ENCODE assay signal across 8 mouse cellular contexts in the genomic region with DNA sequence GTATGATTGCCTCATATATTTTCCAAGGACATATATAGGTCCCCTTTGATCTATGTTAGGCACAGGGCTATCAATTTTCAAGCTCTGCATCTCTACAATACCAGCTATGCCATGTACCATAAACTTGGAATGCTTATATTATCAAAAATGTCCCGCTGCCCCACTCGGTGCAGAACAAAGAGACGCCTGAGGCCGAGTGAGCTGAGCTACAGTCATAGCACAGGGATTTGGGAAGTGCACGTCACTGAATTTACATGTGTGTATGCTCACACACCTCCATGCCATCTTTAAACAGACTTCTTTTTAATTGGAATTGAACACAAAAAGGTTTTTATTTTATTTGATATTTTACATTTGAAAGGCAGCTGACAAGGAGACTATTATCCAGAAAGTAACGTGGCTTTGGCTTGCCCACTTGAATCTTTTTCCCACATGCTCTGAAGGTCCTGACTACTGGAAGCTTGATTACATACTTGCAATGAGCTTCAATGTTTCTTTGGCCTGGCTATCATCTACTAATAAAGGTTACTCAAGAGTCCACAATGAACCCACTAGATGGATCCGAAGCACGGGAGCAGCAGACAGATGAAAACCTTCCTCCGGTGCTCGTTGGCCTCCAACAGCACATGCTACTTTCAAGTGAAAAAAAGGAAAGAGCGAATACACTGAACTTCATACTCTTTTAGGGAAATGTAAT.
DNase-seq lines count a peak whose midpoint lies in the region; ATAC-seq and TF ChIP-seq lines count a peak whose summit lies in the region.
"Had no signal": no experiment of that assay in that cellular context is flagged by ENCODE, and none has a peak within 500 bp of the region (broad histone marks: within the 10 kb centered on the region; RNA-seq: fewer than 3 reads in every experiment).

No protein-coding gene starts in this region.

- H3K36me3 ChIP-seq in forebrain, embryonic 10.5 days (replicated peaks) = 0 out of 2 replicates have a peak, but pooled peaks cover 2% of the 10 kb centered on the region
- no peaks in the 10 kb centered on the region for H3K36me3 ChIP-seq in limb, embryonic 11.5 days (ENCODE audit: control insufficient read depth, insufficient read depth, low read length)
- peaks cover 8% of the 10 kb centered on the region; the same call in 1 of the 2 replicates for H3K36me3 ChIP-seq in thymus, adult 2 months (ENCODE audit: control insufficient read depth, insufficient read depth, low read length)

- intact Hi-C loops in left cerebral cortex, adult 2 months (cut with DNase I) = no loop called here

- peak overlapping the region; percentile 72 for H3K9ac ChIP-seq in limb, embryonic 11.5 days (ENCODE audit: low read length)

- H3K4me2 ChIP-seq in limb, embryonic 11.5 days (ENCODE audit: low read depth, severe bottlenecking) = peak overlapping the region; percentile 56

- no peak for TF ChIP-seq POLR2A in olfactory bulb, adult 2 months (IDR thresholded peaks at IDR 0.05; ENCODE audit: insufficient read depth, low read depth, low read length)
- no peak for TF ChIP-seq POLR2A in thymus, adult 2 months (IDR thresholded peaks at IDR 0.05; ENCODE audit: control insufficient read depth, extremely low read depth, insufficient read depth, low read length, poor library complexity)

- ATAC-seq in limb, embryonic 11.5 days (ENCODE audit: insufficient number of reproducible peaks, low FRiP score, low TSS enrichment, low read depth) = 0 out of 2 replicates have a peak, but pooled peaks have one; percentile 41
- no peak for ATAC-seq in granulocyte monocyte progenitor cell, adult 5-6 weeks (replicated peaks; ENCODE audit: poor library complexity, severe bottlenecking)

- H3K27me3 ChIP-seq in forebrain, embryonic 10.5 days (ENCODE audit: poor library complexity, severe bottlenecking) = 0 out of 2 replicates have a peak, but pooled peaks cover 12% of the 10 kb centered on the region
- H3K27me3 ChIP-seq in limb, embryonic 11.5 days (ENCODE audit: control insufficient read depth, insufficient read depth, low read length) = no peaks in the 10 kb centered on the region
- H3K27me3 ChIP-seq in thymus, adult 2 months (ENCODE audit: control insufficient read depth, insufficient read depth, low read length) = no peaks in the 10 kb centered on the region

- TF ChIP-seq CTCF in left cerebral cortex, adult 2 months (IDR thresholded peaks at IDR 0.05) = no peak
- TF ChIP-seq CTCF in olfactory bulb, adult 2 months (IDR thresholded peaks at IDR 0.05; ENCODE audit: insufficient read depth, low read depth, low read length) = no peak
- no peak for TF ChIP-seq CTCF in thymus, adult 2 months (IDR thresholded peaks at IDR 0.05; ENCODE audit: borderline replicate concordance, control insufficient read depth, extremely low read depth, insufficient read depth, low read length, poor library complexity)

- no peaks in the 10 kb centered on the region for H3K9me3 ChIP-seq in forebrain, embryonic 10.5 days
- H3K9me3 ChIP-seq in limb, embryonic 11.5 days (ENCODE audit: control insufficient read depth, low read length) = no peaks in the 10 kb centered on the region

- H3K4me3 ChIP-seq in left cerebral cortex, adult 2 months = peak overlapping the region; percentile 2; the same call in 1 of the 2 replicates
- peak overlapping the region; percentile 46 for H3K4me3 ChIP-seq in forebrain, embryonic 10.5 days
- peak overlapping the region; percentile 47 for H3K4me3 ChIP-seq in limb, embryonic 11.5 days (ENCODE audit: low read depth, low read length)
- H3K4me3 ChIP-seq in olfactory bulb, adult 2 months (ENCODE audit: insufficient read depth, low read depth, low read length) = no peak overlapping the region
- H3K4me3 ChIP-seq in thymus, adult 2 months (ENCODE audit: control insufficient read depth, insufficient read depth, low read length) = no peak overlapping the region

- WGBS in forebrain, embryonic 10.5 days = 46% methylated on average over 11 of the region's 11 CpGs
- 13% methylated on average over 11 of the region's 11 CpGs for WGBS in limb, embryonic 11.5 days
- 52% methylated on average over 11 of the region's 11 CpGs for WGBS in olfactory bulb, adult 2 months
- 89% methylated on average over 11 of the region's 11 CpGs for WGBS in thymus, adult 2 months

- H3K4me1 ChIP-seq in forebrain, embryonic 10.5 days = peaks cover 80% of the 10 kb centered on the region
- peaks cover 25% of the 10 kb centered on the region for H3K4me1 ChIP-seq in limb, embryonic 11.5 days (ENCODE audit: control insufficient read depth, insufficient read depth, low read length)
- peaks cover under 1% of the 10 kb centered on the region; the same call in 1 of the 2 replicates for H3K4me1 ChIP-seq in olfactory bulb, adult 2 months (ENCODE audit: control insufficient read depth, insufficient read depth, low read length)
- peaks cover 5% of the 10 kb centered on the region for H3K4me1 ChIP-seq in thymus, adult 2 months (replicated peaks; ENCODE audit: control insufficient read depth, insufficient read depth, low read length)

- H3K27ac ChIP-seq in left cerebral cortex, adult 2 months = no peak overlapping the region
- H3K27ac ChIP-seq in forebrain, embryonic 10.5 days = peak overlapping the region; percentile 77
- H3K27ac ChIP-seq in limb, embryonic 11.5 days (replicated peaks; ENCODE audit: low read depth, low read length) = peak overlapping the region; percentile 91
- H3K27ac ChIP-seq in olfactory bulb, adult 2 months (ENCODE audit: insufficient read depth, low read depth, low read length) = peak overlapping the region; percentile 45; the same call in 1 of the 2 replicates
- H3K27ac ChIP-seq in thymus, adult 2 months (ENCODE audit: control insufficient read depth, insufficient read depth, low read length) = no peak overlapping the region

- no peak for DNase-seq in left cerebral cortex, adult 2 months (ENCODE audit: extremely low spot score in 1 of 2, low spot score in 2 of 2)
- DNase-seq in left cerebral cortex, adult 8-10 months (ENCODE audit: low spot score in 2 of 2) = no peak
- DNase-seq in forebrain, embryonic 10.5 days (ENCODE audit: extremely low spot score, low spot score) = no peak
- DNase-seq in limb, embryonic 11.5 days (ENCODE audit: low spot score) = peak; percentile 54
- DNase-seq in thymus, adult 2 months = no peak
- DNase-seq: kidney, postnatal 10 days had no signal

Comparison
In these comparisons a context has a peak if more than half of its experiments do, and no peak if none do; other contexts are left out.
1. H3K27ac ChIP-seq: peak in forebrain, embryonic 10.5 days (single experiment), limb, embryonic 11.5 days (single experiment) and olfactory bulb, adult 2 months (single experiment); none in left cerebral cortex, adult 2 months (single experiment) and thymus, adult 2 months (single experiment).
2. H3K4me3 ChIP-seq: peak in left cerebral cortex, adult 2 months (single experiment), forebrain, embryonic 10.5 days (single experiment) and limb, embryonic 11.5 days (single experiment); none in olfactory bulb, adult 2 months (single experiment) and thymus, adult 2 months (single experiment).